Mouse (Mus musculus): Measurements from ENCODE around the gene Me1.

- TF ChIP-seq CTCF (IDR thresholded peaks at IDR 0.05; ENCODE audit: low read depth), result no peak
- no peak for TF ChIP-seq EP300 (IDR thresholded peaks at IDR 0.05; ENCODE audit: low read depth)
Observed at GRCm38 (mm10) chr9:86554641-86555040, 141.1 kb downstream of the Me1 start.
